Mouse (Mus musculus) intestine, postnatal 0 days (tissue): ENCODE measurements at regions not wholly inside any gene's neighbourhood (a gene's known extent, or its start where the extent isn't known, plus 50 kb on each side); places are given as distances from the start of the nearest gene placed in this dataset.

Source experiments
- ATAC-seq: fragments of 200-750 bp; cut with Nextera tagmentation; 2 replicates; pipeline ENCODE4 v1.8.0; 2017; ENCODE audit warnings: mild to moderate bottlenecking, moderate TSS enrichment, moderate library complexity
- H3K27ac ChIP-seq: fragments of 300-500 bp; sonication (generic); 2 replicates; pipeline ENCODE4 v1.5.1; 2014; ENCODE audit warnings: mild to moderate bottlenecking, low read depth, low read length, moderate library complexity
- H3K27me3 ChIP-seq: fragments of 300-500 bp; sonication (generic); replicated peaks from 2 replicates; pipeline ENCODE4 v1.6.1; 2014; ENCODE audit warnings: low read length, mixed read lengths; ENCODE audit not compliant: control insufficient read depth, insufficient read depth
- H3K36me3 ChIP-seq: fragments of 300-500 bp; sonication (generic); 2 replicates; pipeline ENCODE4 v1.6.1; 2014; ENCODE audit warnings: mild to moderate bottlenecking, moderate library complexity; ENCODE audit not compliant: control insufficient read depth, insufficient read depth
- H3K4me1 ChIP-seq: fragments of 300-500 bp; sonication (generic); replicated peaks from 2 replicates; pipeline ENCODE4 v1.6.1; 2014; ENCODE audit warnings: antibody characterized with exemption, low read length, mixed read lengths; ENCODE audit not compliant: control insufficient read depth, insufficient read depth
- H3K4me2 ChIP-seq: fragments of 300-500 bp; sonication (generic); replicated peaks from 2 replicates; pipeline ENCODE4 v1.6.1; 2014; ENCODE audit warnings: low read depth, mild to moderate bottlenecking, moderate library complexity
- H3K4me3 ChIP-seq: fragments of 300-500 bp; sonication (generic); 2 replicates; pipeline ENCODE4 v1.5.1; 2014; ENCODE audit warnings: low read depth, low read length
- H3K9ac ChIP-seq: fragments of 300-500 bp; sonication (generic); 2 replicates; pipeline ENCODE4 v1.6.1; 2014; ENCODE audit warnings: mild to moderate bottlenecking, low read depth, low read length
- H3K9me3 ChIP-seq: fragments of 300-500 bp; sonication (generic); 2 replicates; pipeline ENCODE4 v1.6.1; 2016; ENCODE audit warnings: mixed run types; ENCODE audit not compliant: control insufficient read depth
- CTCF ChIP-seq: sonication (generic); IDR thresholded peaks from 2 replicates; pipeline ENCODE4 v1.5.1; 2016; ENCODE audit warnings: low read depth, mild to moderate bottlenecking, control low read depth, antibody characterized with exemption, moderate library complexity
- WGBS: fragments of 180-500 bp; shearing (Covaris S2); extraction: QIAGEN DNeasy Blood & Tissue Kit; methylation state at CpG from one replicate; pipeline ENCODE4 v1.1.7; 2014; 5-methylcytosine and 5-hydroxymethylcytosine counted together

DNA sequence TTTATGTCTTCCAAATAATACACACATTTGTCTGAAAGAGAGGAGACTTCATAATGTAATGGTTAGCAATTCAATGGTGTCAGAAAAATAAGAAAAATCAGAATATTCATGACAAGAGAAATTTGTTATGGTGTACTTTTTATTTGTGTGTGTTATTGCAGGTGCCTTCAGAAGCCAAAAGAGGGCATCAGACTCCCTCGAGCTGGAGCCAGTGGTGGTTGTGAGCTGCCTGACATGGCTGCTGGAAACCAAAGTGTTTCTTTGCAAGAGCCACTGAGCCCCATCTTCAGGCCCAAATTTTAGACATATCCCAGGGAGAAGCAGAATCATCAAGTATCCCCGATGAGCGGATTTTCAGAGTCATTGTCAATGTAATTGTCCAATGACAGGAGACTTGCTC, 81.9 kb downstream of the Tm2d3 start:
- no peak overlapping the region for H3K9ac ChIP-seq
- no peaks in the 10 kb centered on the region for H3K36me3 ChIP-seq
- H3K27me3 ChIP-seq, result no peaks in the 10 kb centered on the region
- TF ChIP-seq CTCF, result peak; percentile 62
- H3K4me3 ChIP-seq, result no peak overlapping the region
- H3K4me2 ChIP-seq, result no peak overlapping the region
- 86% methylated on average over 3 of the region's 3 CpGs for WGBS
- H3K9me3 ChIP-seq, result no peaks in the 10 kb centered on the region
- H3K27ac ChIP-seq, result no peak overlapping the region
- no peaks in the 10 kb centered on the region for H3K4me1 ChIP-seq
- ATAC-seq, result no peak

DNA sequence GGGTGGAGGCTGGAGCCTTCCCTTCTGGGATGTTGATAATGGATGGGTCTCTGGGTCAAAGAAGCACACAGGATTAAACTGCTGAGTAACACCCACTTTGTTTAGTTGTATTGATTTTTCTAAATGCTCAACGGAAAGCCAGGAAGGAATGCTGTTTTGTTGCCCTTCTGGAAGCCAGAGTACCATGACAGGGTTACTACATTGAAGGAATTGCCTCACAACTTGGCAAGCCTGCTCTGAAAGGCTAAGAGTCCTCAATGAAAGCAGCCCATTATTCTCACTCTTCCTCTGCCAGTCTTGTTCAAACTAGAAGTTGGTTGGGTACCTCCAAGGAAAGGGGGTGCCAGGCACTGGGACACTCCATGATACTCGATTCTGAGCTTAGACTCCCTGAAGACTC, 83.0 kb downstream of the Tm2d3 start:
- no peak for ATAC-seq
- no peak for TF ChIP-seq CTCF
- H3K4me3 ChIP-seq, result no peak overlapping the region
- no peak overlapping the region for H3K27ac ChIP-seq
- no peaks in the 10 kb centered on the region for H3K4me1 ChIP-seq
- WGBS, result 48% methylated on average over 2 of the region's 2 CpGs
- no peaks in the 10 kb centered on the region for H3K9me3 ChIP-seq
- H3K9ac ChIP-seq, result no peak overlapping the region
- H3K4me2 ChIP-seq, result no peak overlapping the region
- no peaks in the 10 kb centered on the region for H3K27me3 ChIP-seq
- H3K36me3 ChIP-seq, result no peaks in the 10 kb centered on the region

DNA sequence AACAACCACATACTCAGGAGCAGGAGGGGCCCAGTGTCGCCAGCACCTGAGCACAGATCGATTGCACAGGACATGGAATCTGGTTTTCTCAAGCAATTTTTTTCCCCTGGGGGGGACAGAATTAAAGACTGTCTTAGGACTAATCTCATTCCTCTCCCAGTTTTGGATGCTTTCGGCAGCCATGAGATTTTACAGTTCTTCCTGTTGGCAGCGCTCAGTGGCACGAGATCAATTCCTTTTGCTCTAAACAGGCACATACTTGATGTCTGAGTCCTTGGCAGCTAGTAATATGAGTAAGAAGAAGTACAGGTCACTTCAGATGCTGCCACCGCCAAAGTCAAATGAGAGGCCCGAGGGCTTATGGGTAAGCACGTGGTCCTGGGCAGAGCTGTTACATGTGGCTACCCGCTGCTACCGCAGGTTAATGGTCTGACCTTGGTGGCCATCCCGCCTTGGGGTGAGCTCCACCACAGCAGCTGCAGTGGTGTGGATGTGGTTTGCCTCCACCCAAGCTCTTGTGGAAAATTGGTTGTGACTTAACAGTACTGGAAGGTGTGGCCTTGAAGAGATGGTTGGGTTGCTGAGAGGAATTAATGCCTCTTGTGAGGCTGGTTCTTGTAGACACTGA, 83.5 kb downstream of the Tm2d3 start:
- no peak for TF ChIP-seq CTCF
- no peaks in the 10 kb centered on the region for H3K9me3 ChIP-seq
- H3K36me3 ChIP-seq, result no peaks in the 10 kb centered on the region
- H3K27me3 ChIP-seq, result no peaks in the 10 kb centered on the region
- no peaks in the 10 kb centered on the region for H3K4me1 ChIP-seq
- 92% methylated on average over 11 of the region's 11 CpGs for WGBS
- H3K4me2 ChIP-seq, result no peak overlapping the region
- ATAC-seq, result no peak
- no peak overlapping the region for H3K4me3 ChIP-seq
- H3K9ac ChIP-seq, result no peak overlapping the region
- no peak overlapping the region for H3K27ac ChIP-seq

DNA sequence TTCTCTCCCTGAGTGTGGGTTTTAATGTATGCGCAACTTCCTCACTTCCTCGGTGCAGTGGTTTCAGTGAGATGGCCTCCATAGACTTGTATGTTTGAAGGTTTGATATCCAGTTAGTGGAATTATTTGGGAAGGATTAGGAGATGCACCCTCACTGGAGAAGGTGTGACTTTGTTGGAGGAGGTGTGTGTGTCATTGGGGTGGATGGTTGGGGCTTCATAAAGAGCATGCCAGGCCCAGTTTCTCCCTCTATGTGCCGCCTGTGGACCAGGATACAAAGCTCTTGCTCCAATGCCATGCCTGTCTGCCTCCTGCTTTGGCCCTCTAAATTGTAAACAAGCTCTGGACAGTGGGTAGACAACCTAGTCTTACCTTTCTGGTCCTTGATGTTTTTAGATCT, 84.0 kb downstream of the Tm2d3 start:
- Histone ChIP-seq H3K27ac (no peak overlapping the region), H3K9ac (no peak overlapping the region), H3K27me3 (no peaks in the 10 kb centered on the region), H3K4me1 (no peaks in the 10 kb centered on the region), H3K36me3 (no peaks in the 10 kb centered on the region), H3K9me3 (no peaks in the 10 kb centered on the region), H3K4me2 (no peak overlapping the region), H3K4me3 (no peak overlapping the region)
- ATAC-seq, result no peak
- WGBS, result 92% methylated on average over 3 of the region's 3 CpGs
- TF ChIP-seq CTCF, result no peak

DNA sequence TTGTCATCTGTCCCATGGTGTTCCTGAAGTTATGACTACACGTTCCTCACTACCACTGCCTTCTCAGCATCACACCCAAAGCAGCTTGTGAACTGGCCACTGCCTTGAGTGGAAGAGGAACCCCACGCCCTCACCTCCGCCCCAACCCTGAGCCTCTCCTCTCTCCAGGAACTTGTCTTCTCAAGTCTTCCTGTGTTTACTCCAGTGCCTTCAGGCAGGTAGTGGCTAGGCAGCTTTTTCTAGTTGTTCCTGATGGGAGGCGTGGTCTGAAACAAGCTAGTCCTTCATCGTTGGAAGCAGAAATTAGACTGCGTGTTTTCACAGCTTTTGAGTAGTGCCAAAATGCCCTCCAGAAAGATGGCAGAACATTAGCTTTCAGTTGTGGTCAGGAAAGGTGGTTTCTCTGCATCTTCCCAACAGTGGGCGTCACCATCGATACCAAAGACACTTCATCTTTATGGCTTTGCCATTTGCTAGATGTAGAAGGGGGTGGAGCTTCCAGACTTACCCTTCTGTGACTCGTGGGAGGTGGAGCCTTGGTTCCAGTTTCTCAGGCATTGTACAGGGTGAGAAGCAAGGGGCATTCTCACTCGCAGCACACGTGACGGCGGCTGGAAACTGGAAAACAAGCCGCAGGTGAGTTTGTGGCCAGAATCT, 81.7 kb upstream of the Pcsk6 start:
- Histone ChIP-seq H3K36me3 (no peaks in the 10 kb centered on the region), H3K9ac (no peak overlapping the region), H3K4me3 (no peak overlapping the region), H3K4me2 (no peak overlapping the region), H3K27ac (no peak overlapping the region), H3K9me3 (no peaks in the 10 kb centered on the region), H3K27me3 (no peaks in the 10 kb centered on the region), H3K4me1 (no peaks in the 10 kb centered on the region)
- 65% methylated on average over 14 of the region's 14 CpGs for WGBS
- no peak for TF ChIP-seq CTCF
- ATAC-seq, result no peak

DNA sequence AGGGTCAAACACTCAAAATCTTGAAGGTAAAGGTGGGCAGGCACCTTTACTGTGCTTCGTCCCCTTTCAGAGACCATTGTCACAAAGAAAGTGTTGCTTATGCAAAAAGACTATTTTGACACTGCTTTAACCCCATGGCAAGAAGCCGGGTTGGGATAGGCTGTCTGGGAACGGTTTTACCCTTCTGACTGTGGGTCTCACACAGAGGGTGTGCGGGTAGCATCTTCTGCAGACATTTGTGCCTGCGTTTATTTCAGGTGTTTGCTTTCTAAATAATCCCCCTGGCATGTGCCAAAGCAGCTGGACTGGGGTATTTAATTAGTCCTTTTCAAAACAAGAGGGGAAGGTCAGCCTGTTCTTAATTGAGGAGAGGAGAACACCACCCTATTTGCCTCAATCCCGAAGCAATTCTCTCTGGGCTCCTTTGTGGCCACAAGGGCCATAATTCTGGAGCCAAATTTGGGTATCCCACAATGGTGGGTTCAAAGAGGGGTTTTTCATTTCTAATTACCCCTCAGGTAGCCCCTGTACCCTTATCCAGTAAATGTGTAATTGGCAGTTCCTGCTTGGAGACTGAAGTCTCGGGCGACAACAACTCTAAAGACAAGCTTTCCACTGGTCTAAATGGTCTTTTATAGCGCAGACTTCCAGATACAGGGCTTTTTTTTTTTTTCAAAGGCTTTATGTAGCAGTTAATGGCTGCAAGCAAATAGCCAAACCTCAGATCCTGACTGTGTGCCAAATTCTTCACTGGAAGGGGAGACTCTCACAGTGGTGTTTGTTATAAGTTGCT, 80.8 kb upstream of the Pcsk6 start:
- H3K36me3 ChIP-seq, result no peaks in the 10 kb centered on the region
- H3K4me3 ChIP-seq, result no peak overlapping the region
- H3K9ac ChIP-seq, result no peak overlapping the region
- no peaks in the 10 kb centered on the region for H3K9me3 ChIP-seq
- no peak for TF ChIP-seq CTCF
- no peaks in the 10 kb centered on the region for H3K4me1 ChIP-seq
- no peak overlapping the region for H3K27ac ChIP-seq
- H3K4me2 ChIP-seq, result no peak overlapping the region
- no peak for ATAC-seq
- no peaks in the 10 kb centered on the region for H3K27me3 ChIP-seq
- WGBS, result 67% methylated on average over 9 of the region's 9 CpGs
